ENCODE assay signal across 21 mouse cellular contexts in genomic region chr16:17742810-17743209, GRCm38 (mm10). TPM values are rescaled to one million over a fixed set of nuclear protein-coding genes. Genes with fewer than 3 reads are reported as not detected.
DNase-seq lines count a peak whose midpoint lies in the region; ATAC-seq and TF ChIP-seq lines count a peak whose summit lies in the region.
"Had no signal": no experiment of that assay in that cellular context is flagged by ENCODE, and none has a peak within 500 bp of the region (broad histone marks: within the 10 kb centered on the region; RNA-seq: fewer than 3 reads in every experiment).

No protein-coding gene starts in this region.

- H3K9ac ChIP-seq in lung, embryonic 15.5 days: no peak overlapping the region
- H3K9ac ChIP-seq in intestine, postnatal 0 days (ENCODE audit: low read depth, low read length): no peak overlapping the region
- 0 out of 2 replicates have a peak overlapping the region, but pooled peaks have one; percentile 35 for H3K9ac ChIP-seq in stomach, embryonic 16.5 days (ENCODE audit: low read length)
- H3K9ac ChIP-seq: forebrain, embryonic 15.5 days; heart, embryonic 13.5 days; liver, embryonic 12.5 days; midbrain, embryonic 12.5 days had no signal

- peaks cover 5% of the 10 kb centered on the region for H3K4me1 ChIP-seq in lung, embryonic 15.5 days
- H3K4me1 ChIP-seq in intestine, postnatal 0 days (replicated peaks; ENCODE audit: control insufficient read depth, insufficient read depth, low read length): no peaks in the 10 kb centered on the region
- peaks cover 5% of the 10 kb centered on the region for H3K4me1 ChIP-seq in stomach, embryonic 16.5 days (ENCODE audit: control insufficient read depth, insufficient read depth, low read length)
- H3K4me1 ChIP-seq: forebrain, embryonic 15.5 days; midbrain, embryonic 12.5 days had no signal

- peak overlapping the region; percentile 58 for H3K27ac ChIP-seq in lung, embryonic 15.5 days
- H3K27ac ChIP-seq in intestine, postnatal 0 days (ENCODE audit: low read depth, low read length): no peak overlapping the region
- peak overlapping the region; percentile 89 for H3K27ac ChIP-seq in stomach, embryonic 16.5 days (ENCODE audit: low read length)
- no peak overlapping the region for H3K27ac ChIP-seq in gastrocnemius, adult 2 months
- H3K27ac ChIP-seq: forebrain, embryonic 15.5 days; heart, embryonic 13.5 days; liver, embryonic 12.5 days; midbrain, embryonic 12.5 days had no signal

- ATAC-seq in lung, embryonic 15.5 days (ENCODE audit: borderline replicate concordance, extremely low read depth, low FRiP score, low TSS enrichment): peak; percentile 62; the same call in 1 of the 2 replicates
- ATAC-seq in intestine, postnatal 0 days: 0 out of 2 replicates have a peak, but pooled peaks have one; percentile 38
- ATAC-seq in stomach, embryonic 16.5 days (ENCODE audit: insufficient read depth, low FRiP score): peak; percentile 81; the same call in 1 of the 2 replicates
- ATAC-seq: forebrain, embryonic 15.5 days; hindbrain, embryonic 16.5 days; liver, embryonic 12.5 days had no signal

- H3K9me3 ChIP-seq in lung, embryonic 15.5 days: no peaks in the 10 kb centered on the region
- no peaks in the 10 kb centered on the region for H3K9me3 ChIP-seq in intestine, postnatal 0 days (ENCODE audit: control insufficient read depth)
- no peaks in the 10 kb centered on the region; the same call in 1 of the 2 replicates for H3K9me3 ChIP-seq in stomach, embryonic 16.5 days (replicated peaks; ENCODE audit: control insufficient read depth, low read length)
- H3K9me3 ChIP-seq: forebrain, embryonic 15.5 days; liver, embryonic 12.5 days; midbrain, embryonic 12.5 days had no signal

- intact Hi-C loops in gastrocnemius, adult 2 months (cut with DNase I): no loop called here

- TF ChIP-seq CTCF in intestine, postnatal 0 days (IDR thresholded peaks at IDR 0.05; ENCODE audit: low read depth): no peak
- no peak for TF ChIP-seq CTCF in gastrocnemius, adult 2 months (IDR thresholded peaks at IDR 0.05)

- 61% methylated on average over 1 of the region's 1 CpGs for WGBS in lung, embryonic 15.5 days
- 53% methylated on average over 1 of the region's 1 CpGs for WGBS in intestine, postnatal 0 days
- WGBS in stomach, embryonic 16.5 days: 56% methylated on average over 1 of the region's 1 CpGs

- no peaks in the 10 kb centered on the region for H3K27me3 ChIP-seq in lung, embryonic 15.5 days
- no peaks in the 10 kb centered on the region for H3K27me3 ChIP-seq in intestine, postnatal 0 days (replicated peaks; ENCODE audit: control insufficient read depth, insufficient read depth, low read length)
- no peaks in the 10 kb centered on the region for H3K27me3 ChIP-seq in stomach, embryonic 16.5 days (ENCODE audit: control insufficient read depth, insufficient read depth, low read length)
- H3K27me3 ChIP-seq: forebrain, embryonic 15.5 days; heart, embryonic 13.5 days; midbrain, embryonic 12.5 days had no signal

- H3K4me3 ChIP-seq in lung, embryonic 15.5 days: no peak overlapping the region
- no peak overlapping the region for H3K4me3 ChIP-seq in intestine, postnatal 0 days (ENCODE audit: low read depth, low read length)
- H3K4me3 ChIP-seq in stomach, embryonic 16.5 days (replicated peaks; ENCODE audit: low read length): no peak overlapping the region
- no peak overlapping the region for H3K4me3 ChIP-seq in gastrocnemius, adult 2 months
- H3K4me3 ChIP-seq: erythroblast, embryonic 14.5 days; forebrain, embryonic 15.5 days; heart, embryonic 13.5 days; liver, embryonic 12.5 days; midbrain, embryonic 12.5 days; myocyte had no signal

- DNase-seq in lung, postnatal 14 days: no peak
- peak; percentile 20 to 46 for DNase-seq in kidney, postnatal 36 days
- DNase-seq in MN1 (ENCODE audit: low spot score): no peak
- no peak for DNase-seq in gastrocnemius, adult 2 months
- DNase-seq in spleen, adult 12 weeks (ENCODE audit: low spot score): no peak
- DNase-seq: adrenal gland, adult 2 months; heart, postnatal 36 days; retina, postnatal 1 day; thymus, postnatal 36 days had no signal

- H3K4me2 ChIP-seq in lung, embryonic 15.5 days: no peak overlapping the region; the same call in 1 of the 2 replicates
- no peak overlapping the region for H3K4me2 ChIP-seq in intestine, postnatal 0 days (replicated peaks; ENCODE audit: low read depth)
- peak overlapping the region; percentile 29; the same call in 1 of the 2 replicates for H3K4me2 ChIP-seq in stomach, embryonic 16.5 days (ENCODE audit: low read depth, low read length)
- H3K4me2 ChIP-seq: forebrain, embryonic 15.5 days; heart, embryonic 13.5 days; liver, embryonic 12.5 days; midbrain, embryonic 12.5 days had no signal

- no peaks in the 10 kb centered on the region for H3K36me3 ChIP-seq in lung, embryonic 15.5 days
- H3K36me3 ChIP-seq in intestine, postnatal 0 days (ENCODE audit: control insufficient read depth, insufficient read depth): no peaks in the 10 kb centered on the region
- H3K36me3 ChIP-seq in stomach, embryonic 16.5 days (ENCODE audit: control insufficient read depth, insufficient read depth, low read length): no peaks in the 10 kb centered on the region
- H3K36me3 ChIP-seq: forebrain, embryonic 15.5 days; G1E; heart, embryonic 13.5 days; liver, embryonic 12.5 days; midbrain, embryonic 12.5 days had no signal

RNA-seq across cellular contexts. Expression of gene Med15, which starts 10.1 kb away (rescaled TPM):
- 37.2 and 41.7 TPM in 2 replicates for polyA plus RNA-seq in lung, embryonic 15.5 days (2015; fragmentation: Nextera tagmentation; extraction: Ambion mirVana)
- 26.6 TPM in 2 replicates for polyA plus RNA-seq in intestine, postnatal 0 days (2015; fragmentation: Nextera tagmentation; extraction: Ambion mirVana)
- 39.2 and 42.5 TPM in 2 replicates for polyA plus RNA-seq in stomach, embryonic 16.5 days (2015; fragmentation: Nextera tagmentation; extraction: Ambion mirVana)
- 10 to 100 TPM; 20.2 to 20.5 TPM for total RNA-seq in gastrocnemius, adult 2 months (2021)

RNA-seq across cellular contexts. Expression of gene Klhl22, which starts 16.6 kb away (rescaled TPM):
- polyA plus RNA-seq in lung, embryonic 15.5 days (2015; fragmentation: Nextera tagmentation; extraction: Ambion mirVana): 61.2 and 66.0 TPM in 2 replicates
- polyA plus RNA-seq in intestine, postnatal 0 days (2015; fragmentation: Nextera tagmentation; extraction: Ambion mirVana): 29.0 and 29.9 TPM in 2 replicates
- polyA plus RNA-seq in stomach, embryonic 16.5 days (2015; fragmentation: Nextera tagmentation; extraction: Ambion mirVana): 56.7 and 57.7 TPM in 2 replicates
- 10 to 100 TPM; 20.5 to 23.6 TPM for total RNA-seq in gastrocnemius, adult 2 months (2021)
- polyA plus RNA-seq: G1E had no signal

RNA-seq across cellular contexts. Expression of gene Scarf2, which starts 54.3 kb away (rescaled TPM):
- 20.5 and 23.9 TPM in 2 replicates for polyA plus RNA-seq in lung, embryonic 15.5 days (2015; fragmentation: Nextera tagmentation; extraction: Ambion mirVana)
- polyA plus RNA-seq in intestine, postnatal 0 days (2015; fragmentation: Nextera tagmentation; extraction: Ambion mirVana): 6.3 and 6.9 TPM in 2 replicates
- polyA plus RNA-seq in stomach, embryonic 16.5 days (2015; fragmentation: Nextera tagmentation; extraction: Ambion mirVana): 4.8 and 7.3 TPM in 2 replicates
- total RNA-seq in gastrocnemius, adult 2 months (2021): 1 to 10 TPM; 3.6 to 5.2 TPM
- total RNA-seq: G1E; neutrophil, adult 5-6 weeks had no signal
- polyA plus RNA-seq: G1E had no signal

Comparison
In these comparisons a context has a peak if more than half of its experiments do, and no peak if none do; other contexts are left out.
1. H3K27ac ChIP-seq: peak in lung, embryonic 15.5 days (single experiment) and stomach, embryonic 16.5 days (single experiment); none in intestine, postnatal 0 days (single experiment) and gastrocnemius, adult 2 months (single experiment).
2. DNase-seq: peak in kidney, postnatal 36 days (2 of 2); none in lung, postnatal 14 days (single experiment), MN1 (single experiment), gastrocnemius, adult 2 months (single experiment) and spleen, adult 12 weeks (single experiment).
3. Peak in every context shown above with its lines, with median percentiles within 50 percentile points of each other: ATAC-seq.